Mouse (Mus musculus): ENCODE data around the gene C9orf72.

GRCm38 (mm10) chr4:35226496-35226992 lies 569 bp upstream of the C9orf72 start:
- TF ChIP-seq CTCF (IDR thresholded peaks at IDR 0.05; ENCODE audit: control insufficient read depth, insufficient read depth, low read length) (no peak), POLR2A (IDR thresholded peaks at IDR 0.05; ENCODE audit: borderline replicate concordance, control insufficient read depth, low read depth, low read length) (no peak)
